Mouse (Mus musculus): ENCODE results near the gene Kcnip4.

DNA sequence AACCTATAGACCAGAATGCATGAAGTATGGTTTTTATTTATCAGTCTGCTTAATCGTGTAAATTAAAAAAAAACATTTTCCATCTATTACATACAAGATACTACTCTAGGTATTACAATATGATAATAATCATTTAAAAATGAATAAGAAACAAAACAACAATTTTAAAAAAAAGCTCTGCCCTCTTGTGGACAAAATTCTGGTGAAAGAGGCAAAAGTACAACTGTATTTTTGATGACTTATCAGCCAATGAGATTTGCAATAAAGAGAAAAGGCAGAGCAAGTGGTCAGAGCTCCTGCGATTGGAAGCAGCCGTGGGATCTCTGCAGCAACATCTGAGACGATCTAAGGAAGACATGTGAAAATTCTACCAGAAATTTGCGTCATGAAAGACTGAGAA, 172.6 kb downstream of the Kcnip4 start:
- TF ChIP-seq POLR2A (IDR thresholded peaks at IDR 0.05; ENCODE audit: low read depth, low read length) (no peak), CTCF (IDR thresholded peaks at IDR 0.05; ENCODE audit: extremely low read depth, insufficient read depth, insufficient read length, insufficient replicate concordance) (no peak)
